ENCODE assay signal across 8 mouse cellular contexts in the genomic region with DNA sequence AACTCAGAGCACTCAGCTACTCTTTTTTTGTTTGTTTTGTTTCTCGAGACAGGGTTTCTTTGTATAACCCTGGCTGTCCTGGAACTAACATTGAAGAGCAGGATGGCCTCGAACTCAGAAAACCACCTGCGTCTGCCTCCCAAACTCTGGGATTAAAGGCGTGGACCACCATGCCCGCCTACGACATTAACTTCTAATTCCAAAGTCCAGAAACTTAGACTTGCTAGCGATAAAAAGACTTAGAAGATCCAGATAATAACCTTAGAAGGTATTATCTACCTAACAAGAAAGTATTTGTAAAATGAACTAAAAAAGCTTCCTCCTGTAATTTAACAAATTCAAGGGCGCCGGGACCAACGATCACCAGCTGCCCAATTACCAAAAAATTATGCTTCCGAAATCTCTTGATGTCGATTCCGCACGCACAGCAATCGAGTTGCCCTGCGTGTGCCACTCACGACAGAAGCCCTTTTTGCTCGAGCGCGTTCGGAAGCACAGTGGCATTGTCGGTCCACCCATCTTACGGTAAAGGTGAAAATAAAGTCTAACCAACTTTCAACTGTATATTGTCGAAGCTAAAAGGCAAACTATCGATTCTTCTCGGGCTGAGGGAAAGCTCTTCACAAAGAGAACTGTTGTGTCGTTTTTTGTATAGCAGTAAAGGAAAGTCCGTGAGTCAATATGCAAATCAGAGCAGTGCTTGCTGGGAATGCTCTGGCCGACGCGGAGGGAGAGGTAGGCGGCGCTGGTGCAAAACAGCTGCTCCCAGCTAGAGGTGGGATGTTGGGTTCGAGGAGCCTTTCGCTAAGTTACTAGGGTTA. TPM values are rescaled to one million over a fixed set of nuclear protein-coding genes. Genes with fewer than 3 reads are reported as not detected.
DNase-seq lines count a peak whose midpoint lies in the region; ATAC-seq and TF ChIP-seq lines count a peak whose summit lies in the region.

No protein-coding gene starts in this region.

- H3K9me3 ChIP-seq in erythroblast, embryonic 14.5 days (ENCODE audit: control insufficient read depth, low read length), result no peaks in the 10 kb centered on the region
- H3K9me3 ChIP-seq in heart, embryonic 12.5 days (replicated peaks), result no peaks in the 10 kb centered on the region
- H3K9me3 ChIP-seq in kidney, postnatal 0 days (replicated peaks; ENCODE audit: low read length), result no peaks in the 10 kb centered on the region
- H3K9me3 ChIP-seq in liver, embryonic 11.5 days (ENCODE audit: control insufficient read depth, low read length), result no peaks in the 10 kb centered on the region
- no peaks in the 10 kb centered on the region for H3K9me3 ChIP-seq in stomach, embryonic 14.5 days (ENCODE audit: control insufficient read depth, low read depth, low read length)

- peak overlapping the region; percentile 59 for H3K4me2 ChIP-seq in heart, embryonic 12.5 days
- H3K4me2 ChIP-seq in kidney, postnatal 0 days (ENCODE audit: low read length), result peak overlapping the region; percentile 58
- H3K4me2 ChIP-seq in liver, embryonic 11.5 days, result peak overlapping the region; percentile 72
- peak overlapping the region; percentile 57 for H3K4me2 ChIP-seq in stomach, embryonic 14.5 days (replicated peaks; ENCODE audit: low read depth, low read length)

- peak overlapping the region; percentile 47; the same call in 1 of the 2 replicates for H3K9ac ChIP-seq in heart, embryonic 12.5 days
- peak overlapping the region; percentile 60 for H3K9ac ChIP-seq in kidney, postnatal 0 days (ENCODE audit: low read depth, low read length)
- peak overlapping the region; percentile 68 for H3K9ac ChIP-seq in liver, embryonic 11.5 days (ENCODE audit: low read depth, low read length)
- peak overlapping the region; percentile 4 for H3K9ac ChIP-seq in stomach, embryonic 14.5 days (replicated peaks; ENCODE audit: low read depth, low read length)

- H3K36me3 ChIP-seq in C2C12 (ENCODE audit: control insufficient read depth, insufficient read depth), result no peaks in the 10 kb centered on the region
- no peaks in the 10 kb centered on the region for H3K36me3 ChIP-seq in erythroblast, embryonic 14.5 days (ENCODE audit: control insufficient read depth)
- no peaks in the 10 kb centered on the region for H3K36me3 ChIP-seq in heart, embryonic 12.5 days
- H3K36me3 ChIP-seq in kidney, postnatal 0 days (ENCODE audit: insufficient read depth, low read length), result no peaks in the 10 kb centered on the region
- no peaks in the 10 kb centered on the region for H3K36me3 ChIP-seq in liver, embryonic 11.5 days (ENCODE audit: control insufficient read depth, insufficient read depth, low read length)
- H3K36me3 ChIP-seq in stomach, embryonic 14.5 days (ENCODE audit: control insufficient read depth, insufficient read depth, low read length), result no peaks in the 10 kb centered on the region

- H3K27ac ChIP-seq in heart, embryonic 12.5 days (ENCODE audit: poor library complexity, severe bottlenecking), result peak overlapping the region; percentile 81
- H3K27ac ChIP-seq in kidney, postnatal 0 days, result peak overlapping the region; percentile 90
- peak overlapping the region; percentile 92 for H3K27ac ChIP-seq in liver, embryonic 11.5 days (ENCODE audit: low read depth, low read length)
- H3K27ac ChIP-seq in stomach, embryonic 14.5 days (ENCODE audit: low read length), result peak overlapping the region; percentile 84

- TF ChIP-seq POLR2A in brain, embryonic 14.5 days (IDR thresholded peaks at IDR 0.05; ENCODE audit: borderline replicate concordance, extremely low read depth, insufficient read depth, insufficient read length, poor library complexity, severe bottlenecking), result peak; percentile 97; the same call in 1 of the 2 replicates

- H3K4me3 ChIP-seq in C2C12 (ENCODE audit: insufficient read depth, poor library complexity, severe bottlenecking), result no peak overlapping the region
- peak overlapping the region; percentile 61 for H3K4me3 ChIP-seq in erythroblast, embryonic 14.5 days (replicated peaks)
- H3K4me3 ChIP-seq in heart, embryonic 12.5 days, result peak overlapping the region; percentile 26
- H3K4me3 ChIP-seq in kidney, postnatal 0 days (replicated peaks; ENCODE audit: low read depth, low read length), result peak overlapping the region; percentile 20
- H3K4me3 ChIP-seq in liver, embryonic 11.5 days (ENCODE audit: low read depth, low read length), result peak overlapping the region; percentile 35
- peak overlapping the region; percentile 2 for H3K4me3 ChIP-seq in stomach, embryonic 14.5 days (ENCODE audit: low read depth, low read length)

- H3ac ChIP-seq in C2C12 (ENCODE audit: control insufficient read depth, insufficient read length, low read depth), result peak overlapping the region; percentile 53

- peaks cover 53% of the 10 kb centered on the region for H3K4me1 ChIP-seq in erythroblast, embryonic 14.5 days (ENCODE audit: control insufficient read depth)
- H3K4me1 ChIP-seq in heart, embryonic 12.5 days (replicated peaks), result peaks cover 5% of the 10 kb centered on the region; the same call in 1 of the 2 replicates
- peaks cover 8% of the 10 kb centered on the region; the same call in 1 of the 2 replicates for H3K4me1 ChIP-seq in kidney, postnatal 0 days (replicated peaks; ENCODE audit: insufficient read depth, low read length)
- peaks cover 7% of the 10 kb centered on the region for H3K4me1 ChIP-seq in liver, embryonic 11.5 days (replicated peaks; ENCODE audit: control insufficient read depth, insufficient read depth, low read length)
- H3K4me1 ChIP-seq in stomach, embryonic 14.5 days (ENCODE audit: control insufficient read depth, insufficient read depth, low read length), result peaks cover 5% of the 10 kb centered on the region; the same call in 1 of the 2 replicates

- TF ChIP-seq CTCF in C2C12 (IDR thresholded peaks at IDR 0.05; ENCODE audit: control insufficient read depth, insufficient read depth, insufficient read length), result peak; percentile 37
- TF ChIP-seq CTCF in brain, embryonic 14.5 days (IDR thresholded peaks at IDR 0.05; ENCODE audit: borderline replicate concordance, extremely low read depth, insufficient read depth, insufficient read length), result peak; percentile 45; the same call in 1 of the 2 replicates
- peak; percentile 72 for TF ChIP-seq CTCF in kidney, postnatal 0 days (IDR thresholded peaks at IDR 0.05; ENCODE audit: low read depth)

- under 1% methylated on average over 35 of the region's 35 CpGs for WGBS in heart, embryonic 12.5 days
- WGBS in kidney, postnatal 0 days, result under 1% methylated on average over 35 of the region's 35 CpGs
- under 1% methylated on average over 35 of the region's 35 CpGs for WGBS in liver, embryonic 11.5 days
- under 1% methylated on average over 35 of the region's 35 CpGs for WGBS in stomach, embryonic 14.5 days

- peaks cover 2% of the 10 kb centered on the region for H3K79me3 ChIP-seq in C2C12 (ENCODE audit: low read depth)

- no peaks in the 10 kb centered on the region for H3K27me3 ChIP-seq in C2C12 (ENCODE audit: control insufficient read depth, insufficient read depth, insufficient read length)
- no peaks in the 10 kb centered on the region for H3K27me3 ChIP-seq in erythroblast, embryonic 14.5 days (ENCODE audit: control insufficient read depth)
- H3K27me3 ChIP-seq in heart, embryonic 12.5 days (replicated peaks), result no peaks in the 10 kb centered on the region
- no peaks in the 10 kb centered on the region for H3K27me3 ChIP-seq in kidney, postnatal 0 days (ENCODE audit: insufficient read depth, low read length)
- no peaks in the 10 kb centered on the region for H3K27me3 ChIP-seq in liver, embryonic 11.5 days (replicated peaks; ENCODE audit: control insufficient read depth, insufficient read depth, low read length)
- no peaks in the 10 kb centered on the region for H3K27me3 ChIP-seq in stomach, embryonic 14.5 days (ENCODE audit: control insufficient read depth, insufficient read depth, low read length)

- peaks cover 19% of the 10 kb centered on the region for H3K79me2 ChIP-seq in C2C12 (ENCODE audit: control insufficient read depth, insufficient read depth)

- peak; percentile 98 for DNase-seq in brain, embryonic 14.5 days (ENCODE audit: low read depth)
- DNase-seq in kidney, postnatal 0 days (ENCODE audit: low spot score), result peak; percentile 97
- DNase-seq in liver, embryonic 11.5 days (ENCODE audit: low spot score), result peak; percentile 86
- DNase-seq in naive thymus-derived CD4-positive, alpha-beta T cell, adult 2 months (ENCODE audit: low read depth), result peak; percentile 97

- peak; percentile 80 for ATAC-seq in heart, embryonic 12.5 days (ENCODE audit: insufficient number of reproducible peaks, low FRiP score)
- ATAC-seq in kidney, postnatal 0 days (replicated peaks; ENCODE audit: low FRiP score, low read depth), result peak; percentile 69
- ATAC-seq in liver, embryonic 11.5 days (replicated peaks; ENCODE audit: low FRiP score), result peak; percentile 76
- peak; percentile 70 for ATAC-seq in stomach, embryonic 14.5 days (ENCODE audit: insufficient number of reproducible peaks, insufficient read depth, low FRiP score, low read depth)

RNA-seq across cellular contexts. Expression of gene Taf12, which starts 4.2 kb away (rescaled TPM):
- polyA plus RNA-seq in C2C12 (2012; fragmentation: generic; extraction: Trizol), result 29.7 TPM
- polyA plus RNA-seq in brain, embryonic 14.5 days (2012; rRNA removed), result 24.5 and 25.8 TPM in 2 replicates
- 4.6 and 6.2 TPM in 2 replicates for polyA plus RNA-seq in erythroblast, embryonic 14.5 days (2012)
- 34.7 and 39.5 TPM in 2 replicates for polyA plus RNA-seq in heart, embryonic 12.5 days (2016; fragmentation: Nextera tagmentation; extraction: Ambion mirVana)
- 38.1 and 39.0 TPM in 2 replicates for polyA plus RNA-seq in kidney, postnatal 0 days (2015; fragmentation: Nextera tagmentation; extraction: Ambion mirVana)
- 80.2 and 83.8 TPM in 2 replicates for polyA plus RNA-seq in liver, embryonic 11.5 days (2014; fragmentation: Nextera tagmentation; extraction: Ambion mirVana)
- 34.8 and 36.2 TPM in 2 replicates for polyA plus RNA-seq in stomach, embryonic 14.5 days (2014; fragmentation: Nextera tagmentation; extraction: Ambion mirVana)

RNA-seq across cellular contexts. Expression of gene Gmeb1, which starts 8.5 kb away (rescaled TPM):
- 13.0 TPM for polyA plus RNA-seq in C2C12 (2012; fragmentation: generic; extraction: Trizol)
- polyA plus RNA-seq in brain, embryonic 14.5 days (2012; rRNA removed), result 36.4 and 43.8 TPM in 2 replicates
- polyA plus RNA-seq in erythroblast, embryonic 14.5 days (2012), result 1.8 and 2.8 TPM in 2 replicates
- polyA plus RNA-seq in heart, embryonic 12.5 days (2016; fragmentation: Nextera tagmentation; extraction: Ambion mirVana), result 26.3 and 27.3 TPM in 2 replicates
- polyA plus RNA-seq in kidney, postnatal 0 days (2015; fragmentation: Nextera tagmentation; extraction: Ambion mirVana), result 21.9 and 24.3 TPM in 2 replicates
- polyA plus RNA-seq in liver, embryonic 11.5 days (2014; fragmentation: Nextera tagmentation; extraction: Ambion mirVana), result 25.4 and 26.8 TPM in 2 replicates
- 34.2 and 37.4 TPM in 2 replicates for polyA plus RNA-seq in stomach, embryonic 14.5 days (2014; fragmentation: Nextera tagmentation; extraction: Ambion mirVana)

RNA-seq across cellular contexts. Expression of gene Rab42, which starts 33.2 kb away (rescaled TPM):
- polyA plus RNA-seq in C2C12 (2012; fragmentation: generic; extraction: Trizol), result 0.42 TPM
- 0.66 and 0.82 TPM in 2 replicates for polyA plus RNA-seq in brain, embryonic 14.5 days (2012; rRNA removed)
- 0.05 TPM in 1 of 2 replicates, not detected in the other for polyA plus RNA-seq in erythroblast, embryonic 14.5 days (2012)
- 1.1 TPM in 2 replicates for polyA plus RNA-seq in heart, embryonic 12.5 days (2016; fragmentation: Nextera tagmentation; extraction: Ambion mirVana)
- polyA plus RNA-seq in kidney, postnatal 0 days (2015; fragmentation: Nextera tagmentation; extraction: Ambion mirVana), result 2.4 and 3.0 TPM in 2 replicates
- 0.75 and 1.5 TPM in 2 replicates for polyA plus RNA-seq in liver, embryonic 11.5 days (2014; fragmentation: Nextera tagmentation; extraction: Ambion mirVana)
- 2.2 and 2.6 TPM in 2 replicates for polyA plus RNA-seq in stomach, embryonic 14.5 days (2014; fragmentation: Nextera tagmentation; extraction: Ambion mirVana)

RNA-seq across cellular contexts. Expression of gene Ythdf2, which starts 57.8 kb away (rescaled TPM):
- polyA plus RNA-seq in C2C12 (2012; fragmentation: generic; extraction: Trizol), result 24.5 TPM
- polyA plus RNA-seq in brain, embryonic 14.5 days (2012; rRNA removed), result 46.6 and 52.2 TPM in 2 replicates
- polyA plus RNA-seq in erythroblast, embryonic 14.5 days (2012), result 0.90 and 1.2 TPM in 2 replicates
- polyA plus RNA-seq in heart, embryonic 12.5 days (2016; fragmentation: Nextera tagmentation; extraction: Ambion mirVana), result 77.1 and 80.1 TPM in 2 replicates
- polyA plus RNA-seq in kidney, postnatal 0 days (2015; fragmentation: Nextera tagmentation; extraction: Ambion mirVana), result 87.7 and 89.4 TPM in 2 replicates
- polyA plus RNA-seq in liver, embryonic 11.5 days (2014; fragmentation: Nextera tagmentation; extraction: Ambion mirVana), result 82.6 and 87.3 TPM in 2 replicates
- polyA plus RNA-seq in stomach, embryonic 14.5 days (2014; fragmentation: Nextera tagmentation; extraction: Ambion mirVana), result 114 TPM in 2 replicates

RNA-seq across cellular contexts. Expression of gene Trnau1ap, which starts 59.4 kb away (rescaled TPM):
- 55.1 TPM for polyA plus RNA-seq in C2C12 (2012; fragmentation: generic; extraction: Trizol)
- polyA plus RNA-seq in brain, embryonic 14.5 days (2012; rRNA removed), result 22.2 and 30.5 TPM in 2 replicates
- polyA plus RNA-seq in erythroblast, embryonic 14.5 days (2012), result 1.7 and 2.4 TPM in 2 replicates
- polyA plus RNA-seq in heart, embryonic 12.5 days (2016; fragmentation: Nextera tagmentation; extraction: Ambion mirVana), result 64.8 and 68.5 TPM in 2 replicates
- polyA plus RNA-seq in kidney, postnatal 0 days (2015; fragmentation: Nextera tagmentation; extraction: Ambion mirVana), result 70.3 and 72.8 TPM in 2 replicates
- 80.1 and 89.3 TPM in 2 replicates for polyA plus RNA-seq in liver, embryonic 11.5 days (2014; fragmentation: Nextera tagmentation; extraction: Ambion mirVana)
- polyA plus RNA-seq in stomach, embryonic 14.5 days (2014; fragmentation: Nextera tagmentation; extraction: Ambion mirVana), result 68.3 and 74.8 TPM in 2 replicates

Comparison
In these comparisons a context has a peak if more than half of its experiments do, and no peak if none do; other contexts are left out.
1. H3K9ac ChIP-seq: peak in every context shown above with its lines; median percentile 68 in liver, embryonic 11.5 days; 60 in kidney, postnatal 0 days; 47 in heart, embryonic 12.5 days; 4 in stomach, embryonic 14.5 days.